Mouse (Mus musculus): Measurements from ENCODE around the gene Twf2. TPM values are rescaled to one million over a fixed set of nuclear protein-coding genes. Genes with fewer than 3 reads are reported as not detected.

The Twf2 gene
- polyA plus RNA-seq, 1 experiment from 2014 or later, result 35.9 TPM

DNA sequence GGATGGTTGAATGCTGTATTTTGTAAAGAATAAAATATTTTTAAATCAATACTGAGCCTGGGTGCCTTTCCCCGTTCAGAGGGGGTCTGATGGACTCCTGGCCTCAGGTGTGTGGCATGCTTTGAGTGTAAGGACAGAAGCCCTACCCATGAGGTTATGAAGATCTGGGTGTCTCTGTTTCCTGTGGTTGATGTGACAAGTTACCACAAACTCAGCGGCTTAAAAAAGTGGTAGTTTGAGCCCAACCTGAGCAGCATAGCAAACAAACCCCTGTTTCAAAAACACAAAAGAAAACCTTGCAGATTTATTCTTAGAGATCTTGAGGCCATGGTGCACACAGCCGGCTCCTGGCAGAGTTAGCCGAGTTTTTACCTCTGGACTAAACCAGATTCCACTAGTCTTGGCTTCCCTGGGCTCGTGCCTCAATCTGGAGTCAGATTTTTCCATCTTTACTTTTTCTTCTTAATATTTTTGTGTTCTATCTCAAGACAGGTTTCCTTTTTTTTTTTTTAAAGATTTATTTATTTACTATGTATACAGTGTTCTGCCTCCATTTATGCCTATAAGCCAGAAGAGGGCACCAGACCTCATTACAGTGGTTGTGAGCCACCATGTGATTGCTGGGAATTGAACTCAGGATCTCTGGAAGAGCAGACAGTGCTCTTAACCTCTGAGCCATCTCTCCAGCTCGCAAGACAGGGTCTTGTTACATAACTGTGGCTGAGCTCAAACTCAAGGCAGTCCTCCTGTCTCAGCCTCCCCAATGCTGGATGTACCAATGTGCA lies 12.6 kb downstream of the Twf2 start:
- no peak for ATAC-seq
- no peak overlapping the region for H3K27ac ChIP-seq
- 65% methylated on average over 6 of the region's 6 CpGs for WGBS (ENCODE audit: insufficient replicate concordance)
- peaks cover 15% of the 10 kb centered on the region for H3K4me1 ChIP-seq
- no peak overlapping the region for H3K9ac ChIP-seq
- H3K9me3 ChIP-seq (replicated peaks), result no peaks in the 10 kb centered on the region
- H3K4me3 ChIP-seq, result no peak overlapping the region
- H3K27me3 ChIP-seq (replicated peaks), result no peaks in the 10 kb centered on the region
- no peak overlapping the region for H3K4me2 ChIP-seq
- H3K36me3 ChIP-seq, result peaks cover 31% of the 10 kb centered on the region

DNA sequence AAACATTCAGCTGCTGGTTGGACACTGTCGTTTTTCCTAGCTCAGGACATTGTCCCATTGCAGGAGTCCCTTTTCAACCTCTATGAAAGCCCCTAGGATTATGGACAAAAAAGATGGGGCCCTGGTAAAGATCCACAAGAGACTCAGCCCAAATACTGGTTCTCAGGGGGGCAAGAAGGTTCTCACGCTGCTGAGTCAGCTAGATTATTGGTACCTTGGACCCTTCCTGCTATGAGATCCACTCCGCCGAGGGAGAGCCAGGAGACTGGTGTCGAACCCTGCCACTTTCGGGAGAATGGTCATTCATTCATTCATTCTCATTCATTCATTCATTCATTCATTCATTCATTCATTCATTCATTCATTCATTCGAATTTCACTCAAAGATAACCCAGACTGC lies 14.1 kb downstream of the Twf2 start:
- Histone ChIP-seq H3K27me3 (replicated peaks) (peaks cover 3% of the 10 kb centered on the region), H3K9me3 (replicated peaks) (no peaks in the 10 kb centered on the region), H3K27ac (no peak overlapping the region), H3K4me2 (no peak overlapping the region), H3K9ac (no peak overlapping the region), H3K4me1 (peaks cover 6% of the 10 kb centered on the region; the same call in 1 of the 2 replicates), H3K4me3 (no peak overlapping the region), H3K36me3 (peaks cover 31% of the 10 kb centered on the region)
- no peak for ATAC-seq
- WGBS (ENCODE audit: insufficient replicate concordance), result 82% methylated on average over 7 of the region's 7 CpGs

DNA sequence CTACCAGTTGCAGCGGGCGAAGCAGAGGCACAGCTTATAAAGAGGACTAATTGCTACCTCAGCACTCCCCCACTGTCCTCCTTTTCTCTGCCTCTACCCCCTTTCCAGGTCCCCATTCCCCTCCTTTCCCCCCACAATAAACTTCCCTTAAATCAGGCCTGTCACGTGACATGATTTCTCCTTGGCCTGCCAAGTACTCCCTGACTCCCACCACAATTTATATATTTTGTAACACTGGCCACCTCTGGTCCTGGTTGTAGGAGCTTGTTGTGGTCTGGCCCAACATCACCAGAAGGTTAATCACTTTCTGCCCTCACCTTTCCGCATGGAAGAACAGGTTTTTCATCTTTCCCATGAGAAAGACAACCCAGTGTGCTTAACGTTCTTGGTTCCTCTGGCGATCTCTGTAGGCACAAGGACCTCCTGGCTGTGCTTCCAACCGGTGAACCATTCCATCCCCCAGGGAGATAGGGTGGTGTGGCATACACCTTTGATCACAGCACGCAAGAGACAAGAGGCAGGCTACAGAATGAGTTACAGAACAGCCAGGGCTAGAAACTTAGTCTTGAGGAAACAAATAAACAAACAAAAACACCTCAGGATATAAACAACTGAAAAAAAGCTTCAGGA lies 18.1 kb downstream of the Twf2 start:
- peaks cover 4% of the 10 kb centered on the region; the same call in 1 of the 2 replicates for H3K4me1 ChIP-seq
- no peaks in the 10 kb centered on the region for H3K36me3 ChIP-seq
- WGBS (ENCODE audit: insufficient replicate concordance), result 60% methylated on average over 8 of the region's 8 CpGs
- no peak overlapping the region for H3K9ac ChIP-seq
- no peak overlapping the region for H3K4me3 ChIP-seq
- no peaks in the 10 kb centered on the region for H3K9me3 ChIP-seq (replicated peaks)
- no peak for ATAC-seq
- H3K27ac ChIP-seq, result no peak overlapping the region
- no peak overlapping the region for H3K4me2 ChIP-seq
- peaks cover 43% of the 10 kb centered on the region for H3K27me3 ChIP-seq (replicated peaks)

DNA sequence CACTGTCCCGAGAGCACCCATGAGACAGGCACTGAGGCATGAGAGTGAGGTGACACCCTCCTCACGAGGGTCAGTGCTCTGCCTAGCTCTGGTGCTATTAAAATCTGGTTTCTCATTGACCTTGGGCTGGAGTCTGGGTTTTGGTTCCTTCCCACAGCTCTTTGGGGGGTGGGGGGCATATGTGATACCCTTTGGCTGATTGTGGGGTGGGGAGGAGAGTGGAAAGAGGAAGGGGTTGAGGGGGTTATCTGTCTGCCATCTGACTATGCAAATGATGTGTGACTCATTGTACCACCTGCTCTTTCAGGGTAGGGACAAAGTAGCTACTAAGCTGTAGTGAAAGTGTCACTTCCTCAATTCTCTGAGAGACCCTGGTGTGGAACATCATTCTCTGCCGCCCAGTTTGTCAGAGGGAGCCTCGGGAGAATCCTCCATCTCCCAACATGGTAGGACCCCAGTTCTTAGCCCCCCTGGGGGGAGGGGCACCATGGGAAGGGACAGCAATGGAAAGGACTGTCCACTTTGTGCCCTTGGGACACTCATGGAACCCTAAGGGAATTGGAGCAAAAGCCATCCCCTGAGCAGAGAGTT lies 19.4 kb downstream of the Twf2 start, which contains the start of gene Tlr9:
Tlr9 (plus strand) TSS at position 338 of the 591 bp plus-strand sequence.
- Histone ChIP-seq H3K27ac (no peak within 1 kb of the TSS), H3K9ac (no peak within 1 kb of the TSS), H3K9me3 (replicated peaks) (no peaks in the 10 kb centered on the region), H3K27me3 (replicated peaks) (peaks cover 57% of the 10 kb centered on the region), H3K4me2 (peak within 1 kb of the TSS; percentile 8; the same call in 1 of the 2 replicates), H3K36me3 (no peaks in the 10 kb centered on the region), H3K4me3 (no peak within 1 kb of the TSS), H3K4me1 (peaks cover 15% of the 10 kb centered on the region)
- no peak for ATAC-seq
- WGBS (ENCODE audit: insufficient replicate concordance), result 17% methylated on average over 4 of the region's 4 CpGs

DNA sequence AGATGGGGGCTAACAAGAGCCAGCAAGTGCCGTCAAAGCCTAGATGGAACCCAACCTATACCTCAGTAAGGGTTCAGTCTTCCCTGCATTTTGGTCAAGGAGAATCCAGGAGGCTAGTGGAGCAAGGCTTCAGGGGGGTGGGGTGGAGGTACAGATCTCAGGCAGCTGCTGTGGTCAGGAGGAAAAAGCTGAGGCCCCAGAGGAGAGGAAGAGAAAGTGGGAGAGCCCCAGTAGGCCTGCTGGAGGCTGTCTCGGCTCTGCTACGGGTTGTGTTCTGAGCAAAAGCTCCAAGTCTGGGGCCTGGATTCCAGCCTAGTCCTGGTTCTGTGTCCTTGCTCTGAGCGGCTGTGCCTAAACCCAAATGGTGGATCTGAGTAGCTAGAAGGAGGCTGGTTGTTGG lies 20.1 kb downstream of the Twf2 start:
- 47% methylated on average over 4 of the region's 4 CpGs for whole genome bisulfite sequencing (ENCODE audit: insufficient replicate concordance)
- peak overlapping the region; percentile 8; the same call in 1 of the 2 replicates for H3K4me2 ChIP-seq
- peaks cover 59% of the 10 kb centered on the region for H3K27me3 ChIP-seq (replicated peaks)
- peaks cover 21% of the 10 kb centered on the region for H3K4me1 ChIP-seq
- H3K9ac ChIP-seq, result no peak overlapping the region
- H3K4me3 ChIP-seq, result no peak overlapping the region
- no peaks in the 10 kb centered on the region for H3K9me3 ChIP-seq (replicated peaks)
- no peaks in the 10 kb centered on the region for H3K36me3 ChIP-seq
- H3K27ac ChIP-seq, result no peak overlapping the region
- no peak for ATAC-seq

DNA sequence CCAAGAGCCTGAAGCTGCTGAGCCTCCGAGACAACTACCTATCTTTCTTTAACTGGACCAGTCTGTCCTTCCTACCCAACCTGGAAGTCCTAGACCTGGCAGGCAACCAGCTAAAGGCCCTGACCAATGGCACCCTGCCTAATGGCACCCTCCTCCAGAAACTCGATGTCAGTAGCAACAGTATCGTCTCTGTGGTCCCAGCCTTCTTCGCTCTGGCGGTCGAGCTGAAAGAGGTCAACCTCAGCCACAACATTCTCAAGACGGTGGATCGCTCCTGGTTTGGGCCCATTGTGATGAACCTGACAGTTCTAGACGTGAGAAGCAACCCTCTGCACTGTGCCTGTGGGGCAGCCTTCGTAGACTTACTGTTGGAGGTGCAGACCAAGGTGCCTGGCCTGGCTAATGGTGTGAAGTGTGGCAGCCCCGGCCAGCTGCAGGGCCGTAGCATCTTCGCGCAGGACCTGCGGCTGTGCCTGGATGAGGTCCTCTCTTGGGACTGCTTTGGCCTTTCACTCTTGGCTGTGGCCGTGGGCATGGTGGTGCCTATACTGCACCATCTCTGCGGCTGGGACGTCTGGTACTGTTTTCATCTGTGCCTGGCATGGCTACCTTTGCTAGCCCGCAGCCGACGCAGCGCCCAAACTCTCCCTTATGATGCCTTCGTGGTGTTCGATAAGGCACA lies 22.7 kb downstream of the Twf2 start:
- Histone ChIP-seq H3K4me2 (peak overlapping the region; percentile 56), H3K27ac (no peak overlapping the region), H3K4me3 (peak overlapping the region; percentile 18), H3K27me3 (replicated peaks) (peaks cover 62% of the 10 kb centered on the region), H3K9ac (no peak overlapping the region), H3K9me3 (replicated peaks) (no peaks in the 10 kb centered on the region), H3K4me1 (peaks cover 25% of the 10 kb centered on the region), H3K36me3 (no peaks in the 10 kb centered on the region)
- ATAC-seq, result no peak
- 49% methylated on average over 24 of the region's 24 CpGs for WGBS (ENCODE audit: insufficient replicate concordance)

DNA sequence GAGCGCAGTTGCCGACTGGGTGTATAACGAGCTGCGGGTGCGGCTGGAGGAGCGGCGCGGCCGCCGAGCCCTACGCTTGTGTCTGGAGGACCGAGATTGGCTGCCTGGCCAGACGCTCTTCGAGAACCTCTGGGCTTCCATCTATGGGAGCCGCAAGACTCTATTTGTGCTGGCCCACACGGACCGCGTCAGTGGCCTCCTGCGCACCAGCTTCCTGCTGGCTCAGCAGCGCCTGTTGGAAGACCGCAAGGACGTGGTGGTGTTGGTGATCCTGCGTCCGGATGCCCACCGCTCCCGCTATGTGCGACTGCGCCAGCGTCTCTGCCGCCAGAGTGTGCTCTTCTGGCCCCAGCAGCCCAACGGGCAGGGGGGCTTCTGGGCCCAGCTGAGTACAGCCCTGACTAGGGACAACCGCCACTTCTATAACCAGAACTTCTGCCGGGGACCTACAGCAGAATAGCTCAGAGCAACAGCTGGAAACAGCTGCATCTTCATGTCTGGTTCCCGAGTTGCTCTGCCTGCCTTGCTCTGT lies 23.3 kb downstream of the Twf2 start:
- H3K9me3 ChIP-seq (replicated peaks), result no peaks in the 10 kb centered on the region
- H3K4me1 ChIP-seq, result peaks cover 25% of the 10 kb centered on the region
- peaks cover 62% of the 10 kb centered on the region for H3K27me3 ChIP-seq (replicated peaks)
- H3K9ac ChIP-seq, result no peak overlapping the region
- peak overlapping the region; percentile 18 for H3K4me3 ChIP-seq
- peak overlapping the region; percentile 56 for H3K4me2 ChIP-seq
- H3K27ac ChIP-seq, result no peak overlapping the region
- no peaks in the 10 kb centered on the region for H3K36me3 ChIP-seq
- WGBS (ENCODE audit: insufficient replicate concordance), result 4% methylated on average over 34 of the region's 34 CpGs
- no peak for ATAC-seq

DNA sequence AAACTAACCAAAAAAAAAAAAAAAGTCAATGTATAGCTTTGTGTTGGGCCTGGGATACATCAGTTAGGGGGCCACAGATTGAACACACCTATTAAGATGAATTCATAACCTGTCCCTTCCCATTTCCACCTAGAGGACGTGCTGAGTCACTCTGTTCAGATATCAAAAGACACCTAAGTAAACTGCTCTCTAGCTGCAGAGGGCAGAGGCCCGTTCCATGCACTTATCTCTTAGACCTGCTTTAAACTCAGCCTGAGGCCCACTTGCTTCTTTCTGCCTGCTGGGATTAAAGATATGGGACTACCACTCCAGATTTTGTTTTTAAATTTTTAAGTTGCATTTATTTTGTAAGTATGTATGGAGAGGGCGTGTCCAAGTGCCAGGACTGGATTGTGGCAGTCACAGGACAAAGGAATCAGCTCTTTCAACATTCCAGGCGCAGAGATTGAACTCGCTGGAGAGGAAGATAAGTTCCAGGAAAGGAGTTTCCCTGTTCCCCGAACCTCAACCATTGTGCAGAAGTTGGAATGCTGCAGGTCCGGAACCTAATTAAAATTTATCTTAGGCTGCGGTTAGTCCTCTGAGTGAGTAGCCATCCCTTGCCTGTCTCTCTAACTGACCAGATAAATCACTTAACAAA lies 25.0 kb downstream of the Twf2 start:
- H3K9ac ChIP-seq, result no peak overlapping the region
- no peak overlapping the region for H3K27ac ChIP-seq
- peak; percentile 61; the same call in 1 of the 2 replicates for ATAC-seq
- peaks cover 49% of the 10 kb centered on the region for H3K27me3 ChIP-seq (replicated peaks)
- H3K36me3 ChIP-seq, result peaks cover 6% of the 10 kb centered on the region
- H3K4me2 ChIP-seq, result no peak overlapping the region
- 43% methylated on average over 8 of the region's 8 CpGs for WGBS (ENCODE audit: insufficient replicate concordance)
- peaks cover 25% of the 10 kb centered on the region for H3K4me1 ChIP-seq
- H3K9me3 ChIP-seq (replicated peaks), result no peaks in the 10 kb centered on the region
- no peak overlapping the region for H3K4me3 ChIP-seq

DNA sequence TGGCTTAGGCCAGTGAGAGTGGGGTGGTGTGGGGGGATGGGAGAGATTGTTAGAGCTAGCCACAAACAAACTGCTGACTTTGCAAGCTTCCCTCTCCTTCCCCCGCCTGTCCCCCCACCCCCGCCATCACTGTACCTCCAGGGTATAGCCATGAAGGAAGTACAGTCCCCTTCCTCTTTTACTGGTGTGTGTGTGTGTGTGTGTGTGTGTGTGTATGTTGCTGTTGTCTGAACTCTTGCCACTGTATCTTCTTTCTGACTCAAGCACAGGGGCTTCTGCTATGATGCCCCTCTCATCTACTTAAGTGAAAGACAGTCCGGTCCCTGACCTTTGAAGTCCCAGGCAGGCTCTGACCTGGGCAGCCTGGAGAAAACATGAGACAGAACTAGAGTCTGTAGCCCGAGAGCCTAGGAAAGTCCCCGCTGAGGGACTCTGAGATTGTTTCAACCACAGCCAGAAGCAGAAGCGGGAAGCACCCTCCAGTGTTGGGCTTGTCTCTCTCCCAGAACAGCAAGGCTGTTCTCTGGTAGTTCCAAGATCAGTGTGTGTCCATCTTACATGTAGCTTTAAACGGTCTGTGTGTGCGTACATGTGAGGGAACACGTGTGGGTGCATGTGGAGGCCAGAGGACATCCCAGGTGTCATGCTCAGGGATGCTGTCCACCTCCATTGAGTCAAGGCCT lies 27.3 kb downstream of the Twf2 start:
- Histone ChIP-seq H3K27me3 (replicated peaks) (peaks cover 27% of the 10 kb centered on the region), H3K4me3 (no peak overlapping the region), H3K27ac (no peak overlapping the region), H3K4me1 (peaks cover 25% of the 10 kb centered on the region), H3K4me2 (no peak overlapping the region), H3K9me3 (replicated peaks) (no peaks in the 10 kb centered on the region), H3K36me3 (peaks cover 28% of the 10 kb centered on the region), H3K9ac (no peak overlapping the region)
- ATAC-seq, result no peak
- 46% methylated on average over 9 of the region's 9 CpGs for WGBS (ENCODE audit: insufficient replicate concordance)

DNA sequence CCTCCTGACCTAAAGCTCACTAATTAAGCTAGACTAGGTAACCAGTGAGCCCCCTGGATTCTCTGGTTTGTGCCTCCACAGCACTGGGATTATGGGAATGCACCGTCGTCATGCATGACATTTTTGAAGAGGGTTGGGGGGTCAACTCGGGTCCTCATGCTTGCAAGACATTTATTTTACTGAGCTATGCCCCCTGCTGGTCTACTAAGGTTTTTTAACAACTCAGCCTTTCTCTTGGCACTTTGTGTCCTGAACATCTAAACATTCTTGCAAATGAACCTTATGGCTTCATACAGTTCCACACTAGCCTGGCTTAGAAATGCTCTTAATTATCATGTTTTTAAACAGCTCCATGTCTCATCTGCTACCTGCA lies 27.8 kb downstream of the Twf2 start:
- Histone ChIP-seq H3K9me3 (replicated peaks) (no peaks in the 10 kb centered on the region), H3K4me2 (no peak overlapping the region), H3K4me1 (peaks cover 24% of the 10 kb centered on the region), H3K27me3 (replicated peaks) (peaks cover 21% of the 10 kb centered on the region), H3K9ac (no peak overlapping the region), H3K36me3 (peaks cover 33% of the 10 kb centered on the region), H3K4me3 (no peak overlapping the region), H3K27ac (no peak overlapping the region)
- 40% methylated on average over 3 of the region's 3 CpGs for WGBS (ENCODE audit: insufficient replicate concordance)
- ATAC-seq, result no peak

DNA sequence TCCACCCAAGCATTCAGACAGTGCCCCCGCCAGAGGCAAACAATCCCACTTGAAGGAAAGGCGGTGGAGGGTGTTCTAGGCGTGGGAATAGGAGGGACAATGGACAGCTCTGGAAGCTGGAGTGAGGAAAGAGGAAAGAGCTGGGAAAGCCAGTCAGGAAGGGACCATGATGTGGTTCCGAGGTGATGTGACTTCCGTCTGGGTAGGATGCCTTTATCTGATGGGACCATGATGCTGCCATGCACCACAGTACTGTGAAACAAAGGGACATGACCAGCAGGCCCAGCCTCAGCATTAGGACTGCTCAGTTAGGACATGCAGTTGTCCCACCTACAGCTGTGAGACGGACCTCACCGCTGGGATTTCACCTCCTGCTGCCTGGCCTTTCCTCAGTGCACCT lies 28.3 kb downstream of the Twf2 start:
- Histone ChIP-seq H3K4me3 (no peak overlapping the region), H3K27ac (no peak overlapping the region), H3K9ac (no peak overlapping the region), H3K36me3 (peaks cover 37% of the 10 kb centered on the region), H3K4me1 (peaks cover 19% of the 10 kb centered on the region), H3K27me3 (replicated peaks) (peaks cover 16% of the 10 kb centered on the region), H3K4me2 (no peak overlapping the region), H3K9me3 (replicated peaks) (no peaks in the 10 kb centered on the region)
- WGBS (ENCODE audit: insufficient replicate concordance), result 51% methylated on average over 7 of the region's 7 CpGs
- no peak for ATAC-seq

Measured in liver, embryonic 12.5 days (tissue).